Mouse (Mus musculus): ENCODE measurements around the gene Taar5. TPM values are rescaled to one million over a fixed set of nuclear protein-coding genes. Genes with fewer than 3 reads are reported as not detected.

The Taar5 gene
- polyA plus RNA-seq, 1 experiment: not detected

GRCm38 (mm10) chr10:24008143-24008542, 37.6 kb downstream of the Taar5 start:
- no peak for DNase-seq (ENCODE audit: low spot score)

Other genes with a start within 250 kb of the Taar5 start
- 4,107 and 4,241 TPM in 2 replicates for gene Rps12, start 183.4 kb upstream of the Taar5 start, polyA plus RNA-seq (2012; rRNA removed)
- 25.8 and 35.6 TPM in 2 replicates for gene Slc18b1, start 173.7 kb upstream of the Taar5 start, polyA plus RNA-seq (2012; rRNA removed)
- 0.44 and 0.94 TPM in 2 replicates for gene Vnn3, start 119.2 kb upstream of the Taar5 start, polyA plus RNA-seq (2012; rRNA removed)
- 1.7 and 2.0 TPM in 2 replicates for gene Vnn1, start 76.0 kb upstream of the Taar5 start, polyA plus RNA-seq (2012; rRNA removed)
- not detected in 2 replicates for gene Taar1, start 50.4 kb upstream of the Taar5 start, polyA plus RNA-seq (2012; rRNA removed)
- not detected in 2 replicates for gene Taar2, start 32.1 kb upstream of the Taar5 start, polyA plus RNA-seq (2012; rRNA removed)
- gene Taar3, start 21.1 kb upstream of the Taar5 start, polyA plus RNA-seq (2012; rRNA removed): not detected in 2 replicates
- gene Taar4, start 10.2 kb upstream of the Taar5 start, polyA plus RNA-seq (2012; rRNA removed): not detected in 2 replicates
- not detected in 2 replicates for gene Taar6, start 14.9 kb downstream of the Taar5 start, polyA plus RNA-seq (2012; rRNA removed)
- not detected in 2 replicates for gene Taar7a, start 22.8 kb downstream of the Taar5 start, polyA plus RNA-seq (2012; rRNA removed)
- not detected in 2 replicates for gene Taar7b, start 29.2 kb downstream of the Taar5 start, polyA plus RNA-seq (2012; rRNA removed)
- not detected in 2 replicates for gene Taar7d, start 56.5 kb downstream of the Taar5 start, polyA plus RNA-seq (2012; rRNA removed)
- not detected in 2 replicates for gene Taar7e, start 66.9 kb downstream of the Taar5 start, polyA plus RNA-seq (2012; rRNA removed)
- gene Taar7f, start 78.8 kb downstream of the Taar5 start, polyA plus RNA-seq (2012; rRNA removed): not detected in 2 replicates
- not detected in 2 replicates for gene Taar8a, start 105.8 kb downstream of the Taar5 start, polyA plus RNA-seq (2012; rRNA removed)
- not detected in 2 replicates for gene Taar8b, start 121.6 kb downstream of the Taar5 start, polyA plus RNA-seq (2012; rRNA removed)
- not detected in 2 replicates for gene Taar8c, start 131.2 kb downstream of the Taar5 start, polyA plus RNA-seq (2012; rRNA removed)
- not detected in 2 replicates for gene Taar9, start 138.8 kb downstream of the Taar5 start, polyA plus RNA-seq (2012; rRNA removed)
- gene Stx7, start 178.6 kb downstream of the Taar5 start, polyA plus RNA-seq (2012; rRNA removed): 95.0 and 124 TPM in 2 replicates